Mouse (Mus musculus) liver, adult 2 months (tissue): Measurements from ENCODE around the gene Atf7ip2.

Experiments used
- CTCF ChIP-seq: fragments of 200-500 bp; IDR thresholded peaks from 2 replicates; pipeline ENCODE4 v1.5.1; 2011; ENCODE audit warnings: low read depth, low read length, control low read depth
- POLR2A ChIP-seq: fragments of 200-500 bp; IDR thresholded peaks from 2 replicates; pipeline ENCODE4 v1.6.1; 2011; ENCODE audit warnings: low read length, control low read depth; ENCODE audit not compliant: insufficient read depth; ENCODE audit errors: extremely low read depth

GRCm38 (mm10) chr16:10286513-10287268 is 94.2 kb downstream of the Atf7ip2 start:
- no peak for TF ChIP-seq POLR2A
- TF ChIP-seq CTCF, result no peak
